Mouse (Mus musculus) spleen, postnatal 14 days (tissue): Measurements from ENCODE around the gene Kctd12.

Experiments used
- DNase-seq, 2 experiments: peaks; one replicate each; pipeline ENCODE4 v3.0.0; 2021 to 2022; ENCODE audit warnings: low spot score in 2 of 2

Gene Kctd12

GRCm38 (mm10) chr14:102982627-102983540 is at the start of gene Kctd12:
TSS of gene Kctd12 (minus strand) at chr14:102982637.
- DNase-seq = peak; percentile 60 to 66

- DNase-seq = no peak
Measured at GRCm38 (mm10) chr14:103029203-103029602, 46.8 kb upstream of the Kctd12 start.

GRCm38 (mm10) chr14:103020046-103020445 is 37.6 kb upstream of the Kctd12 start:
- DNase-seq = no peak

GRCm38 (mm10) chr14:103017009-103017408 is 34.6 kb upstream of the Kctd12 start:
- no peak for DNase-seq

- peak in 1 of 2 experiments; percentile 38 for DNase-seq
Measured at GRCm38 (mm10) chr14:103012563-103013150, 30.2 kb upstream of the Kctd12 start.

- DNase-seq = peak in 1 of 2 experiments; percentile 23
Measured at GRCm38 (mm10) chr14:103011782-103012181, 29.3 kb upstream of the Kctd12 start.

GRCm38 (mm10) chr14:103007737-103008136 is 25.3 kb upstream of the Kctd12 start:
- no peak for DNase-seq

- DNase-seq = peak in 1 of 2 experiments; percentile 59
Measured at GRCm38 (mm10) chr14:102994662-102995561, 12.5 kb upstream of the Kctd12 start.

- no peak for DNase-seq
Measured at GRCm38 (mm10) chr14:102990765-102991164, 8.3 kb upstream of the Kctd12 start.

GRCm38 (mm10) chr14:102989866-102990265 is 7.4 kb upstream of the Kctd12 start:
- no peak for DNase-seq

- no peak for DNase-seq
Measured at GRCm38 (mm10) chr14:102989254-102989653, 6.8 kb upstream of the Kctd12 start.

- no peak for DNase-seq
Measured at GRCm38 (mm10) chr14:102987626-102988025, 5.2 kb upstream of the Kctd12 start.

- DNase-seq = no peak
Measured at GRCm38 (mm10) chr14:102983686-102984085, 1.2 kb upstream of the Kctd12 start.

- peak; percentile 51 to 58 for DNase-seq
Measured at GRCm38 (mm10) chr14:102982016-102982626, 316 bp downstream of the Kctd12 start.

- peak; percentile 35 to 55 for DNase-seq
Measured at GRCm38 (mm10) chr14:102981441-102982015, 909 bp downstream of the Kctd12 start.

GRCm38 (mm10) chr14:102980986-102981385 is 1.5 kb downstream of the Kctd12 start:
- peak in 1 of 2 experiments; percentile 5 for DNase-seq

GRCm38 (mm10) chr14:102980481-102980880 is 2.0 kb downstream of the Kctd12 start:
- DNase-seq = peak; percentile 11 to 37

GRCm38 (mm10) chr14:102979831-102980230 is 2.6 kb downstream of the Kctd12 start:
- no peak for DNase-seq

- no peak for DNase-seq
Measured at GRCm38 (mm10) chr14:102975865-102976264, 6.6 kb downstream of the Kctd12 start.

- no peak for DNase-seq
Measured at GRCm38 (mm10) chr14:102968824-102969223, 13.6 kb downstream of the Kctd12 start.

GRCm38 (mm10) chr14:102966241-102966640 is 16.2 kb downstream of the Kctd12 start:
- DNase-seq = no peak
